Mouse (Mus musculus): ENCODE results near the gene Arid3a.

The Arid3a gene

DNA sequence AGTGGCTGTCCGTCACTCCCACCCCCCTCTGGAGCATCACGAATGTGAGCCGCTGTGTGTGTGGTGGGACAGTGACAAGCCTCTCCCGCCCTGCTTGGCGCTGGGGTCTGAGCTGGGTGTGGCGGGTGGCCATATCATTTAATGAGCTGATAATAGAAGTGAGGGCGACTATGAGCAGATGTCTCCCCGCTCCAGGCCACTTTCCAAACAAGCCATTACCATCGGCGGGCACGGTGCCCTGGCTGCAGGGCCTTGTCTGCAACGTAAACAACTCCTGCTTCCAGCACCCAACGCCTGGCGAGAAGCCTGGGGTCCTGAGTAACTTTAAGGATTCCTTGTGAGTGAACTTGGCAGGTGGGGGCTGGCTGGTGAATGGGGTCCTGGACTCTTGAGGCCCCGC is 71.0 kb downstream of the Arid3a start:
- DNase-seq = peak in 1 of 2 experiments; percentile 48

GRCm38 (mm10) chr10:80001945-80002344 is 75.1 kb downstream of the Arid3a start:
- DNase-seq = no peak

GRCm38 (mm10) chr10:80002829-80003228 is 76.0 kb downstream of the Arid3a start:
- DNase-seq = no peak

- DNase-seq = peak in 1 of 2 experiments; percentile 38
These were observed 76.8 kb downstream of the Arid3a start for GRCm38 (mm10) chr10:80003374-80004232.

DNA sequence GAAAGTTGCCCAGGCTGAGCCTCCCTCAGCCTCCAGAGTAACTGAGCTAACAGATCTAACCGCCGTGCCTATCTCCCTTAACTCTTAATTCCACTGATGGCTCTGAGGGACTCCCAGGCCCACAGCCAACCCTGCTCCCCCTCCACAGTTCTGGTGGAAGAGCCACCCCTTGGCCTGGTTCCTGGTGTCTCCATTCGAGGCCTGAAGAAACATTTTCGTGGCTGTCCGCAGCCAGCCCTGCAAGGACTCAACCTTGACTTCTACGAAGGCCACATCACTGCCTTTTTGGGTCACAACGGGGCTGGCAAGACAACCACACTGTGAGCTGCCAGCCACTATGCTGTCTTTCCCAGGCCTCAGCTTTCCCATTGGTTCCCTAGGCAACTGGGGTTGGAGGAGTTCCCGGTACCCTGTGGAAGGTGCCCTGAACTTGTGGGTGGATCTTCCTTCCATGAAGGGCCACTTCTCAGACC is 77.4 kb downstream of the Arid3a start:
- DNase-seq = no peak

Measured in kidney, postnatal 4 days (tissue).